Mouse (Mus musculus): ENCODE results near the gene Tom1l2.

The Tom1l2 gene

DNA sequence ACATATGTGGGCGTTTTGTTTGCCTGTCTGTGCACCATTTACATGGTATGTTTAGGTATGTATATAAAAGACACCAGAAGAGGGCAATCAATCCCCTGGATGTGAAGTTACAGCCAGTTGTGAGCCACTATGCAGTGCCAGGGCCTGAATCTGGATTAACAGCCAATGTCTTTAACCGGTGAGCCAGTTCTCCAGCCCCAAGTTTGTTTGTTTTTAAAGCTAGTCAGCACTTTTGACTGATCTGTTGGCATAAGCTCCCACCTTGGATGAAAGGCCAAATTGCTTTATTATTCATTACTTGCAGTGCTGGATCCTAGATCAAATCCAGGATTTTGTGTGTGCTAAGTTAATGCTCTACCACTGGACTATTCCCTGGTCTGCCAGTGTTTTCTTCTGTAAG is 1.3 kb downstream of the Tom1l2 start:
- DNase-seq (ENCODE audit: inconsistent age in 2 of 2, low spot score in 1 of 2): peak in 1 of 2 experiments; percentile 58

DNA sequence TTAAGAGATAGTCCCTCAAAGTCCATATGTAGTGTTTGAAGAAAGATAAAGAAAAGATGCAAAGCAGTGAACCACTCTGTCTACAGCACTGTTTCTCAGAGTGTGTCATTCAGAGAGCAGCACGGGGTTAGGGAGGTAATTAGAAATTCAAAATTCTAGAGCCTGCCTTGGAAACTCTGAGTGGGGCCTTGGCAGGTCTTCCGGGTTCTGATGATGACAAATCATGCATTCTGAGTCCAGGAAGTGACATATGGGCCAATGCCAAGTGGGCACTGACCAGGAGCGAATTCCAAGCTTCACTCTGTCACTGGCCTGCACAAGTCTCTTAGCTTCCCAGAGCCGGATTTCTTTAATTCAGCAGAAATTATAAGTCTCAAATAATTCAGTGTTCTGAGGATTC is 6.2 kb downstream of the Tom1l2 start:
- DNase-seq (ENCODE audit: inconsistent age in 2 of 2, low spot score in 1 of 2): peak; percentile 74 to 90

DNA sequence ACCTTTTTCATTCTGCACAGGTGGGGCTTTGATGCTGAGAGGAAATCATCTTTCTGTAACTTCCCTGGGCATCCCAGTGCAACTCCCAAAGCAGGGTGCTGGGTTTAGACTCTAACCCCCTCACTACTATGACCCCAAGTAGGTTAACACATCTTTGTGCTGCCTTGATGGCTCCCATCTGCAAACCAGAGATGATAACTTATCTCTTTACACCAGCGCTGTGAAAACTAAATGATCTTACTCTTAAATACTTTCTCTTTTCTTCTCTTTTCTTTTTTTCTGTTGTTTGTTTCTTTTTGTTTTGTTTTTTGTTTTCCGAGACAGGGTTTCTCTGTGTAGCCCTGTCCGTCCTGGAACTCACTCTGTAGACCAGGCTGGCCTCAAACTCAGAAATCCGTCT is 6.8 kb downstream of the Tom1l2 start:
- no peak for DNase-seq (ENCODE audit: inconsistent age in 2 of 2, low spot score in 1 of 2)

DNA sequence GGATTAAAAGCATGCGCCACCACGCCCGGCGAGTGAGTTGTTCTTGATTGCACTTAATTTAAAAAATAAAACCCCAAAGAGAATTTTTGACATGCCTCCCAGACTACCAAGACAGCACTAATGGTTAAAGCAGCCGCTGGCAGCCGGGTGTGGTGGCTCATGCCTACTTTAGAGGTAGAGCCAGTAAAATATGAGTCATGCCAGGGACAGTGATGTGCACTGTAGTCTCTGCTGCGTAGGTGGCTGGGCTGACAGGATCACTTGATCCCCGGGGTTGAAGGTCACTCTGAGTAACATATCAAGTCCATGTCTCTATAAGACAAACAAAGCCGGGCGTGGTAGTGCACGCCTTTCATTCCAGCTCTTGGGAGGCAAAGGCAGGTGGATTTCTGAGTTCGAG is 13.3 kb downstream of the Tom1l2 start:
- peak; percentile 80 to 82 for DNase-seq (ENCODE audit: inconsistent age in 2 of 2, low spot score in 1 of 2)

DNA sequence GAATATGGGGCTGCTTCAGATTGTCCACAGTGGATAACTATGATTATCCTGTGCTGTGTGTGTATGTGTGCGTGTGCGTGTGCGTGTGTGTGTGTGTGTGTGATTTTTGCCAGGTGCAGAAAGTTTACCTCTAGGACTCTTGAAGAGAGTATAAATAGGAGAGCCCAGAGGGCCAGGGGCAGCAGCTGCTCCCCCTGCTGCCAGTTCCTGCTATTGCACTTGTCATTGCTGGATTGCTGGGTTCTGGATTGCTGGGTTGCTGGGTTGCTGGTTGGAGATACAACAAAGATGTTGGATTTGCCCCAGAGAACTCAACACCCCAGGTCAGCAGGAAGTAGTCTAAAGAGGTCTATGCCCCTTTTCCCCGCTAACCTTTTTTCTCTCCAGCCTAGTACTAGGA is 14.4 kb downstream of the Tom1l2 start:
- DNase-seq (ENCODE audit: inconsistent age in 2 of 2, low spot score in 1 of 2): peak; percentile 49 to 79

DNA sequence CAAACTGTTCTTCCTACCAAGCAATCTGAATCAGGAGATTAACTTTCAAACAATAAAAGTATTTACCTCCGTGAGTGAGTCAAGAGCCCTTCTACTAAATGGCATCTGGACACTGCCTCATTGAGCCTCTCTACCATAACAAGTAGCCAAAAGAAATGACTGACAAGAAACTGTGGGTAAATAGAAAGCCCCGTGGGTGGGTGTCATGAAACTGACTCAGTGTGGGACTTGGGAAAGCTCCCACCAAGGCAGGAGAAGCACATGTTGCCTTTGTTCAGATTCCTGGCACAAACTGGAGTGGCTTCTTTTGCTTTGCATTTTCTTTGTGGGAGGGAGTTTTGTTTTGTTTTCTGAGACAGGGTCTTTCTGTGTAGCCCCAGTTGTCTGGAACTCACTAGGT is 16.9 kb downstream of the Tom1l2 start:
- no peak for DNase-seq (ENCODE audit: inconsistent age in 2 of 2, low spot score in 1 of 2)

DNA sequence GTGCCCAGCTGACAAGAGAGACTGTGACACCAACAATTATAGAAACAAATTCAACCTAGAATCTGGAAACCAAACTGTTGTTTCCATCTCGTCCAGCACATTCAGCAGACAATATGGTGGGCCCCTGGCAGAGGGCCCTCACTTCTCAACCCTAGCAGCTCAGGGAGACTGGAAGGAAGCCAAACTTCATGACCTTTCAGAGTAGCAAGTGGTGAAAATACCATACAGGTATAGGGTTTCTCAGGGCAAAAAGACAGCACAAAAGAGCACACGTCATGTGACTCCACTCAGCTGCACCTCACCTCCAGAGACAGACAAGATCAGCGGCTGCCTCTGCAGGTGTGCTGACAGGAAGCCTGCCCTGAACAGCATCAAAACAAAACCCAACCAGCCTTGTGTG is 18.6 kb downstream of the Tom1l2 start:
- DNase-seq (ENCODE audit: inconsistent age in 2 of 2, low spot score in 1 of 2): no peak

DNA sequence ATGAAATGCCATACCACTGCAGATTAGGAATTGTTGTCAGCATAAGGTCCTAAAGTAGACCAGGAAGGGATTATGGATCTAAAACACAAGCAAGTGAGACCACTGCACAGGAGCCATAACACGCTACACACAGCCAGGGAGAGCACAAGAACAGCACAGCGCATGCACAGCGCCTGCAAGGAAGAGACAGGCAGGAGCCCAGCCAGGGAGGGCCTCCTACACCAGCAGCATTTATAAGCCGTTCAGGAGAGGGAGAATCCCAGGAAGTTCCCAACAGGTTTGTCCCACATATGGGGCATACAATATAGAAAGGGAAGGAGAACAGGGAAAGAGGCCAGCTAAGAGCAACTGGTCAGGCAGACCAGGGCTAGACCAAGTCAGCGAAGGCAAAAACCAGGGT is 19.2 kb downstream of the Tom1l2 start:
- DNase-seq (ENCODE audit: inconsistent age in 2 of 2, low spot score in 1 of 2): no peak

DNA sequence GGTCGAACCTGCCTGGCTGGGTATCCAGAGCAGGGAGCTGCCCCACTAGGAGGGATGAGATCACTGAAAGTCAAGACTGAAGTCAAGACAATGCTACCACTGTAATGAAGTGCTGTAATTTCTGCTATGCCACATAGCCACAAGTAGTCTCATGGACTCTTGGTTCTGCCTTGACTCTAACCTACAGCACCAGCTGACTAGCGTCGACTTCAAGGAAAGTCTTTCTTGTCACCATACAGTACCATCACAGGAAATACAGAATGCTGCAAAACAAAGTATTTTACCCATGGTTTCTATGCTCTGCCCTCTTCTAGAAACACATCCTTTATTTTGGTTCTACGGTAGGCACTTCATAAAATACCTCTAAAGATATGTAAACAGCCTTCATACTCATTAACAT is 22.2 kb downstream of the Tom1l2 start:
- no peak for DNase-seq (ENCODE audit: inconsistent age in 2 of 2, low spot score in 1 of 2)

DNA sequence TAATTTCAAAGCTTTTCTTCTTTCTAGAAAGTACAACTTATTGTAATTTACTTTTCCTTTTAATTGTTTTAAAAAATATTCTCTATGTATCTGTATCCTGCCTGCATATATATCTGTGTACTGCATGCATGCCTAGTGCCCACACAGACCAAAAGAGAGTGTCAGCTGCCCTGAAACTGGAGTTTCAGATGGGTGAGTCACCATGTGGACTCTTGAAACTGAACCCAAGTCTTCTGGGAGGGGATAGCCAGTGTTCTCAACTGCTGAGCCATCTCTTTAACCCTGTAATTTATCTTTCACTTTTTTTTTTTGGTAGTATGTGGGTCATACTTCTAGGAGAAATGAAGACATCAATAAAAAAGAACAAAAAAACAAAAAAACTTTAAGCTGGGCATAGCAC is 29.0 kb downstream of the Tom1l2 start:
- DNase-seq (ENCODE audit: inconsistent age in 2 of 2, low spot score in 1 of 2): peak in 1 of 2 experiments; percentile 71

DNA sequence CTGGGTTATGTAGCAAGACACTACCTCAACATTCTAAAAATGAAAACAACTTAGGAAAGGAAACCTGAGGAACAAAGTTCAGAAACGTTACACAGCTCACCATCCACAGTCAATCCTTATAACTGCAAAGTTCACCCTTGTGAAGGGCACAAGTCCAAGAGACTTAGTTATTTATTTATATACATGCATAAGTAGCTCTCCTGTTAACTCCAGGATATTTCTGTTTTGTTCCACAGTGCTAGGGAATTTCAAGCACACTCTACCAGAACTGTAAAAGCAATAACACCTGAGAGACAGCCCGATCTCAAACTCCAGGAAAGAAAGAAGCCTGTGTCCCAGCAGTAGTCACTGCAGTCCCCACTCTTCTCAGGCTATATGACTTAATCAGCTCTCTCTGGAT is 31.3 kb downstream of the Tom1l2 start:
- no peak for DNase-seq (ENCODE audit: inconsistent age in 2 of 2, low spot score in 1 of 2)

DNA sequence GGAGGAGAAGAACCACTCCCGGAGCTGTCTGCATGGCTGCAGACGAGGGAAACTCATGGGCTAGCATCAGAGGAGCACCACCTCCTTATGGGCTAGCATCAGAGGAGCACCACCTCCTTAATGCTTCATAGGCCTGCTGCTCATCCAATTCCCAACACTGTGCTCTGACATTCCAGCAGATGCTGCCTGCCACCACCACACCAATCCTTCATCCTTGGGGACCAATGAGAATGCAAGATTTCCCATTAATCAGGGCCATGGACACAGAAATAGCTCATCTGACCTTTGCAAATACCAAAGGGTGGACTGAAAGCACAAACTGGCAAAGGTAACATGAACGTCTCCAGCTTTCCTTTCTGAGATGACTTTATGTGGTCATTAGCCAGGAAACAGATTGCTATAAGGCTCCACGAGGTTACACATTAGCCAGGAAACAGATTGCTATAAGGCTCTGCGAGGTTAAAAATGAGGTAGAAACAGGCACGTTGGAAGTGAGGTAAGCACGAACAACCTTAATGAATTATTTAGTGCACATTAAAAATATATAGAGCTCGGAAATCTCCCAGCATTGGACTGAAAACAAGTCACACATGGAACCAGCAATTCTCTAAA is 32.2 kb downstream of the Tom1l2 start:
- DNase-seq (ENCODE audit: inconsistent age in 2 of 2, low spot score in 1 of 2): peak; percentile 63 to 78

DNA sequence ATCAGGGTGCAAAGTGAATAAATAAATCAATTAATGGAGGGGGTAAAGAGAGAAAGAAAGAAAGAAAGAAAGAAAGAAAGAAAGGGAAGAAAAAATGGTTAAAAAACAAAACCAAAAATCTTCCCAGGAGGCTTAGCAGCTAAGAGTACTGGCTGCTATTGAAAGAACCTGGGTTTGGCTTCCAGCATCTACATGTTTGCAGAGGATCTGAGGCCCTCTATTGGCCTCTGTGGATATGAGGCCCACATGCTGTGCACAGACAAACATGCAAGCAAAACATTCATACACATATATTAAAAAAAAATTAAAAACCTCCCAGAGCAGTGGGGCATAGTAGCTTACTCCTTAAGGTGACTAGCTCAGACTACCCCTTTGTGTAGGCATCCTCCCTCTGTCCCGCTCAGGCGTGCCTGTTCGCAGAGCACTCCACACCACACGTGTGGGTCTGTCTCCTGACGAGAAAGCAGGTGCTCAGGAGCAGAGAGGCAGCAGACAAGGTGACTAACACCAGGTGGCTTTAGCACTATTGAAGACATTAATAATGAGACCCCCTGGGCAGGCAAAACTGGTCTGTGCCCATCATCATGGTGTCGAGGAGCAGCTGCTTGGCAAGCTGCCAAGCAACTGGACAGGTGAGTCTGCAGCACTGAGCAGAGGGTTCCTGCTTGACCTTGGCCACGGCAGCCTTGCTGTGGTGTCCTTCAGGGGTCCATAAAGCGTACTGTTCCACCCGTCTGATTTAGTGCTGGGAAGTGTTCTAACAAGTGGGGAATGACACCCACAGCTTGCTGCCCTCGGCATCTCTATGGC is 33.2 kb downstream of the Tom1l2 start:
- peak in 1 of 2 experiments; percentile 56 for DNase-seq (ENCODE audit: inconsistent age in 2 of 2, low spot score in 1 of 2)

DNA sequence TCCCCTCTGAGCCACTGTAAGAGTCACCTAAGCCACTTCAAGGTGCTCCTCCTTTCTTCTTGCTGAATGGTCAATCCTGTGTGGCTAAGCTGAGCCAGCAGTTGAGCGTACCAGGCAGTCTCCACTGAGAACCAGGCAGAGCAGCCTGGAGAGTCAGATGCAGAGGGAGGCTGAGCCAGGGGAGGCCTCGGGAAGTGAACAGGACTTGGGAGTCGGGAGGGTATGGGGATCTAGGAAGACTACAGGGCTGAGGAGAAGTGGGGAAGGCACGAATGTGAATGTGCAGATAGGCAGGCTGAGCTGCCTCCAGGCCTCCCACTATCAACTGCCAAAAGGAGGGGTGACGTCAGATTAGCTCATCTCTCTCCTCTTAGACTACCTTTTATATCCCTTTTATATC is 34.0 kb downstream of the Tom1l2 start:
- DNase-seq (ENCODE audit: inconsistent age in 2 of 2, low spot score in 1 of 2): peak in 1 of 2 experiments; percentile 79

DNA sequence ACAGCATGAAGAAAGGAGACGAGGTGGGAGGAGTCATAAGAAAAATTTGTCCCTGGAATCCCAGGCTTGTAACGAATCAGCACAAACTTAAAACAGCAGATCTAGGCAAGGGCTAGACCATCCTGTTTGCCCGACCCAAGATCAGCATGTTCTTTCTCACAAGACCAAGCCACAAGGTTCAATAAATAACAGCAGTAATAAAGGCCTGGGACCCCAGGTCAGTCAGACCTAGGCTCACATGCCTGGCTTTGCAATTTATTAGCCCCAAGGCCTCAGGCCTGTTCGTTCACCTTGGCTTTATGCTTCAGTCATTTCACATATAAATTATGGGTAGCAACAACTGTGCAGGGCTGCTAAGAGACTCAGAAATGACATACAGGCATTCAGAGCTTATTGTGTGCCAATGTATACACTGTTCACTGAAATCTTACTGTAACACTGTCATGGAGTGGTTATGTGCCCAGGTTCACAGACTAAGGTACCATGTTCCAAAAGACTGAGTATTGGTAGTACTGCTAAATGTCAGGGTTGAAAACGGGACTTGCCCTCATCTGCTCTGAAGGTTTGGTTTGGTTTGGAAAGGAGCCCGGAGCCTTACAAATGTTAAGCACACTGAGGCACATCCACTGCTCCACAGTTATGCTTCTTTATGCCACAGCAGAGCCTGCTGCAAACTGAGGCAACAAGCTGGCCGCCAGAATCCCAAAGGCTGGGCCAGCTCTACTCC is 35.2 kb downstream of the Tom1l2 start:
- peak; percentile 74 to 92 for DNase-seq (ENCODE audit: inconsistent age in 2 of 2, low spot score in 1 of 2)

DNA sequence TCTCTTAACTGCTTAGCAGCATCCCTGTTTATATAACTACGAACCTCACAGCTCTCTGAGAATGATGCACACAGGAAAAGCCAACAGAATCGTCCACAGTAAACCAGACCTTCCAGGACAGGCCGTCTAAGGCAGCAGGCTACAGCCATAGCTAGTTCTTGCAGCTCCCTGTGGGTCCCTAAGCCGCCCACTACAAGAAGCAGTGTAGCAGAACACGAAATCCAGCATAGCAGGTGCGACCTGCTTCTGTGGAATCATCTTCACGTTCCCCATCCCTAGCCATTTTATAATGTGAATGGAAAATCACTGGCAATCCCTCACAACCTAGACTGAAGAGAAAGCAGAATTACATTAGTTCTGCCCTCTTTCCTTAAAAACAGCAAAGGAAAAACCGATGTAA is 35.8 kb downstream of the Tom1l2 start:
- peak in 1 of 2 experiments; percentile 61 for DNase-seq (ENCODE audit: inconsistent age in 2 of 2, low spot score in 1 of 2)

DNA sequence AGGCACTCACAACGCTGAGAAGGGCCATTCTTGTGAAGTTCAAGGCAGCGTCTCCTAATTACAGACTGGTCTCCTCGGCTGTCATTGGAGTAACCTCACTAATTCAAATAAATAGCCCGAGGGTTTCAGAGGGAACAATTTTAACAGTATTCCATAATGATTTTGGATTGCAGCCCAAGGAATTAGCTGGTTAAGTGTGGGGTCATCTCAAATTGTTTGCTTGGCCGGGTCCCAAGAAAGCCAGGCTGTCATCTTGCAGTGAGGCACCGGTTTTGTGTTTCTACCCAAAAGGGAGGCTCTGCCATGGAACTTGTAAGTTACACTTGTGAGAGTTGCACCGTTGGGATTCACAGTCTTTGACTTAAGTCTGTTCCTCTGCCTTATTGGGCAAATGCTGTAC is 36.5 kb downstream of the Tom1l2 start:
- peak in 1 of 2 experiments; percentile 65 for DNase-seq (ENCODE audit: inconsistent age in 2 of 2, low spot score in 1 of 2)

DNA sequence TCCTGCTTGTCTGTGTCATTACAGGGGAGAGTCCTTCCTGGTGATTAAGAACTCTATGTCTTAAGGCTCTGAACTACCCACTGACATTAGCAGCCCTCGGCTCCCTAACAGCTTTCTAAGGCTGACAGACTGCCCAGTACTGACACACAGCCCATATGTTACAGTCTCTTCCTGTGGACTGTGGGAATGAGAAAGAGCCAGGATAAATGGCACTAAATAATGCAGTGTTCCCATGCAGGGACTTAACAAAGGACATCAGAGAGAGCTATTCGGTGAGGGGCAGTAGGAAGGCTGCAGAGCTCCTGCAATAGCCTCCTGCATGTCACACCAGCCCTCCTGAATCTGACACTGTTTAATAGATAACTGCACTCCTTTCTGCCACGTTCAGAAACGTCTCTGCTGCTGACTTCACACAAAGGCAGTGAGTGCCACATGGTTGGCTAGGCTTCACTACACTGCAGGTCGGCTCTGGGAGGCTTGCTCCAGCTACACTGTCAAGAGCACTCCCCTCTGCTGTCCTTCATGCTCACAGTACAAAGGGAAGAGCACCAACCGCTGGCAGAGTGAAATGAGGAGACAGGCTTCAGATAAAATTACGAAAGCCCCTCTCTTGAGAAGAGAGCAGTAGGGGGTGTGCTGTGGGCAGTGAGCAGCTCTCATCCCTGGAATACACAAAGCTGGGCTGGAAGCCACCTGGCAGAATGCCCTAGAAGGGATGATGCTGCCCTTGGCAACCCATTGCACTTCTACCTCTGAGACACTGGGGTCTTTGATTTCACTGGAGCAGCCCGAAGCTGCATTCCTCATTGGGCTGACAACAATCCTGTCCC is 41.5 kb downstream of the Tom1l2 start:
- DNase-seq (ENCODE audit: inconsistent age in 2 of 2, low spot score in 1 of 2): peak; percentile 86 to 96

DNA sequence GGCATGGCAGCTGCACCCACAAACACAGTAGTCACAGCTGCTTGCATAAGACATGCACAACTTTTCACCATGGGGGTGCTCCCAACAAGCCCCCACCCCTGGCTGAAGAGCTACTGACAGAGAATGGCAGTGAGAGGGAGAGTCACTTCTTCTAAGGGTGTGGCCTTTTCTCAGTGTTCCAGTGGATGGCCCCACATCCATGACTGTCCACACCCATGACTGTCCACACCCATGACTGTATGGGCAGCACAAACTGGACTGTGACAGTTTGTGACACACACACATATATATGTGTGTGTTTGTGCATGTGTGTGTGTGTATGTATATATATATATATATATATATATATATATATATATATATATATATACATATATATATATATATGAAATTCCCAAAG is 42.8 kb downstream of the Tom1l2 start:
- DNase-seq (ENCODE audit: inconsistent age in 2 of 2, low spot score in 1 of 2): no peak

DNA sequence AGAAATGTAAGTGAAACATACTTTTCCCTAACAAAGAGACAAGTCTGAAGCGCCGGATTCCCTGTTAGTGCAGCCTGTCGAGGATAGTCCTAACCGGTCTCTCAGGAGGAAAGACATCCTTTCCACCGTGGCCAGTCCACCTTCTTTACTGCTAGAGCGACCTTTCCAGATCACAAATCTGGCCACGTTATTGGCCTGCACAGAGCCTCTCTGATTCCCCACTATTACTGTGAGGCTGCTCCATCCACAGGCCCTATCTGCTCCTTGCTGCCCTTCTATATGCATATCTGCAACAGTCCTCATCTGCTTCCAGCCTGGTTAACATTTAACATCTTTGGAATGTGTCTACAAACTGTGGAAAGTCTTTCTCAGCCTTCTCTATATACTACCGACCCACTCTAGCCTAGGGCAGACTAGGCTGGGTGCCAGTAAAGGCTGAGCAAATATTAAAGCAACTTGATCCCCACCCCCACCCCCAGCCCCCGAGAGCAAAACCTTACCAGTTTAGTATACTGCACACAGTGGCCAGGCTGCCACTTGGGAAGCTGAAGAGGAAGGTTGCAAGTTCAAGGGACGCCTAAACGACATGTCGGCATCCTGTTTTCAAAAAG is 44.1 kb downstream of the Tom1l2 start:
- peak in 1 of 2 experiments; percentile 36 for DNase-seq (ENCODE audit: inconsistent age in 2 of 2, low spot score in 1 of 2)

DNA sequence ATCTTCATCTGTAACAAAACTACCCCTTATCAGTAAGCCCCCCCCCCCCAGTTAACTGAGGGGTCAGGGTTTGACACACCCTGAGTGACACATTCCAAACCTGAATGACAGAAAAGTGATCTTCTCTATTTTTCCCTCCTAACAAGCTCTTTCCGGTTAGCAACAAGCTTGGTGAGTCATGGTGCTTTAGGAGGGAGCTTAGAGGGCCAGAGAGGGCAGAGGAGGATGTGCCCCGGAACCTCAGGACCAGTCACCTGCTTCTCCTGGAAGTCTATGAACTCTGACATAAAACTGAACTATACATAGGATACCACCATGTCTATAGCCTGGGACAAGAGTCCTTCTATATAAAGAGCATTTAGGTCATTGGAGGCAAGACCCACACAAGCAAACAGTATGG is 44.6 kb downstream of the Tom1l2 start:
- peak in 1 of 2 experiments; percentile 74 for DNase-seq (ENCODE audit: inconsistent age in 2 of 2, low spot score in 1 of 2)
